Mouse (Mus musculus) spleen, adult 12 weeks (tissue): ENCODE measurements around the gene Prima1.

Experiments used
- DNase-seq: peaks from one replicate; pipeline ENCODE4 v3.0.0; 2022; ENCODE audit warnings: low spot score

The Prima1 gene

GRCm38 (mm10) chr12:103150247-103150646 is 91.7 kb downstream of the Prima1 start:
- DNase-seq = no peak
